Comparison of ENCODE assay signal across 10 mouse cellular contexts in the genomic region with DNA sequence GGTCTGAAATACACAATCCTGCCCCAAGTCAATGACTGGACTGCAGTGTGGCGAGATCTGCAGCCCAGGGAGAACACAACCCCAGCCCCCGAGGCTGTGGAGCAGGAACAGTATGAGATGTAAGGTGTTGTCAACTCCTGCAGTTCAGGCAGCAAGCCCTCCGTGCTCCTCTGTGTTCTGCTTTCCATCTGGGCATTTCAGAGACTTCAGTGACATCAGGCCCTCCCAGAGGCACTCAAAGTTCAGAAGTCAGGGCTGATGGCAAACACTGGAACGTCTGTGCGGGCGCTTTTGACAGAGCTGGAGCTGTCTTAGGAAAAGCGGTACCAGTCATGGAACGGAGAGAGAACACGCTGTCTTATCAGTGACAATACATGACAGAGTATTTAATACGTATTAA. TPM values are rescaled to one million over a fixed set of nuclear protein-coding genes. Genes with fewer than 3 reads are reported as not detected.
DNase-seq lines count a peak whose midpoint lies in the region; ATAC-seq and TF ChIP-seq lines count a peak whose summit lies in the region.
"Had no signal": no experiment of that assay in that cellular context is flagged by ENCODE, and none has a peak within 500 bp of the region (broad histone marks: within the 10 kb centered on the region; RNA-seq: fewer than 3 reads in every experiment).

No protein-coding gene starts in this region.

- intact Hi-C loops in left cerebral cortex, adult 2 months (cut with DNase I), result loop anchor here (5.0 to 10.0 kb wide), 2 partner anchors 189 to 329 kb away; no protein-coding TSS in a partner anchor

- H3K9ac ChIP-seq in forebrain, embryonic 11.5 days (ENCODE audit: low read length), result no peak overlapping the region
- H3K9ac ChIP-seq in liver, embryonic 11.5 days (ENCODE audit: low read depth, low read length), result no peak overlapping the region
- 0 out of 2 replicates have a peak overlapping the region, but pooled peaks have one; percentile 6 for H3K9ac ChIP-seq in neural tube, embryonic 12.5 days

- TF ChIP-seq POLR2A in kidney, adult 2 months (IDR thresholded peaks at IDR 0.05; ENCODE audit: low read depth, low read length), result no peak

- DNase-seq in kidney, adult 2 months, result peak; percentile 33
- DNase-seq in kidney, postnatal 10 days, result no peak
- no peak for DNase-seq in forebrain, embryonic 11.5 days (ENCODE audit: low spot score)
- DNase-seq in liver, embryonic 11.5 days (ENCODE audit: low spot score), result no peak
- no peak for DNase-seq in left cerebral cortex, adult 2 months (ENCODE audit: extremely low spot score in 1 of 2, low spot score in 2 of 2)
- DNase-seq in adrenal gland, adult (ENCODE audit: inconsistent age in 2 of 2, low spot score in 1 of 2), result no peak
- DNase-seq in adipocyte (ENCODE audit: low spot score), result no peak
- DNase-seq: cerebellum, adult 9-11 months had no signal

- no peak for TF ChIP-seq CTCF in kidney, adult 2 months (conservative IDR thresholded peaks at IDR 0.05; ENCODE audit: insufficient read depth, insufficient read length, low read depth, low read length)
- TF ChIP-seq CTCF in left cerebral cortex, adult 2 months (IDR thresholded peaks at IDR 0.05), result no peak

- WGBS in kidney, adult 2 months, result 69% methylated on average over 10 of the region's 10 CpGs
- WGBS in forebrain, embryonic 11.5 days, result 58% methylated on average over 10 of the region's 10 CpGs
- 47% methylated on average over 10 of the region's 10 CpGs for WGBS in liver, embryonic 11.5 days
- 43% methylated on average over 10 of the region's 10 CpGs for WGBS in neural tube, embryonic 12.5 days

- H3K4me2 ChIP-seq in forebrain, embryonic 11.5 days (ENCODE audit: low read depth, low read length, severe bottlenecking), result 0 out of 2 replicates have a peak overlapping the region, but pooled peaks have one; percentile 15
- H3K4me2 ChIP-seq in liver, embryonic 11.5 days, result no peak overlapping the region
- H3K4me2 ChIP-seq in neural tube, embryonic 12.5 days (replicated peaks), result peak overlapping the region; percentile 86

- no peaks in the 10 kb centered on the region for H3K27me3 ChIP-seq in kidney, adult 2 months (replicated peaks; ENCODE audit: control insufficient read depth, insufficient read depth, low read length)
- peaks cover 3% of the 10 kb centered on the region; the same call in 1 of the 2 replicates for H3K27me3 ChIP-seq in forebrain, embryonic 11.5 days (ENCODE audit: control insufficient read depth, insufficient read depth, low read length)
- H3K27me3 ChIP-seq in liver, embryonic 11.5 days (replicated peaks; ENCODE audit: control insufficient read depth, insufficient read depth, low read length), result peaks cover 23% of the 10 kb centered on the region
- H3K27me3 ChIP-seq in neural tube, embryonic 12.5 days (replicated peaks), result no peaks in the 10 kb centered on the region

- no peak for ATAC-seq in forebrain, embryonic 11.5 days (replicated peaks; ENCODE audit: low FRiP score)
- no peak for ATAC-seq in liver, embryonic 11.5 days (replicated peaks; ENCODE audit: low FRiP score)
- no peak for ATAC-seq in neural tube, embryonic 12.5 days (ENCODE audit: low FRiP score, low read depth)

- peaks cover 9% of the 10 kb centered on the region; the same call in 1 of the 2 replicates for H3K4me1 ChIP-seq in kidney, adult 2 months (ENCODE audit: control insufficient read depth, insufficient read depth, low read length)
- H3K4me1 ChIP-seq in forebrain, embryonic 11.5 days (replicated peaks; ENCODE audit: control insufficient read depth, insufficient read depth, low read length), result peaks cover 29% of the 10 kb centered on the region
- H3K4me1 ChIP-seq in liver, embryonic 11.5 days (replicated peaks; ENCODE audit: control insufficient read depth, insufficient read depth, low read length), result peaks cover 35% of the 10 kb centered on the region
- H3K4me1 ChIP-seq in neural tube, embryonic 12.5 days, result peaks cover 63% of the 10 kb centered on the region

- no peaks in the 10 kb centered on the region for H3K9me3 ChIP-seq in forebrain, embryonic 11.5 days (ENCODE audit: control insufficient read depth, low read length)
- H3K9me3 ChIP-seq in liver, embryonic 11.5 days (ENCODE audit: control insufficient read depth, low read length), result no peaks in the 10 kb centered on the region
- no peaks in the 10 kb centered on the region for H3K9me3 ChIP-seq in neural tube, embryonic 12.5 days

- no peaks in the 10 kb centered on the region for H3K36me3 ChIP-seq in kidney, adult 2 months (ENCODE audit: control insufficient read depth, insufficient read depth, low read length)
- no peaks in the 10 kb centered on the region for H3K36me3 ChIP-seq in forebrain, embryonic 11.5 days (ENCODE audit: control insufficient read depth, insufficient read depth, low read length)
- H3K36me3 ChIP-seq in liver, embryonic 11.5 days (ENCODE audit: control insufficient read depth, insufficient read depth, low read length), result no peaks in the 10 kb centered on the region
- peaks cover 8% of the 10 kb centered on the region; the same call in 1 of the 2 replicates for H3K36me3 ChIP-seq in neural tube, embryonic 12.5 days

- H3K27ac ChIP-seq in kidney, adult 2 months (ENCODE audit: insufficient read depth, low read depth, low read length), result no peak overlapping the region
- no peak overlapping the region for H3K27ac ChIP-seq in forebrain, embryonic 11.5 days (ENCODE audit: low read depth, low read length)
- peak overlapping the region; percentile 55; the same call in 1 of the 2 replicates for H3K27ac ChIP-seq in liver, embryonic 11.5 days (ENCODE audit: low read depth, low read length)
- peak overlapping the region; percentile 23 for H3K27ac ChIP-seq in neural tube, embryonic 12.5 days
- no peak overlapping the region; the same call in 1 of the 2 replicates for H3K27ac ChIP-seq in left cerebral cortex, adult 2 months

- H3K4me3 ChIP-seq in kidney, adult 2 months (ENCODE audit: insufficient read depth, low read depth, low read length), result no peak overlapping the region
- no peak overlapping the region for H3K4me3 ChIP-seq in forebrain, embryonic 11.5 days (ENCODE audit: low read depth, low read length)
- no peak overlapping the region for H3K4me3 ChIP-seq in liver, embryonic 11.5 days (ENCODE audit: low read depth, low read length)
- H3K4me3 ChIP-seq in neural tube, embryonic 12.5 days, result no peak overlapping the region
- no peak overlapping the region for H3K4me3 ChIP-seq in left cerebral cortex, adult 2 months

RNA-seq across cellular contexts. Expression of a gene that starts 4.9 kb away (rescaled TPM):
- 1.9 and 2.5 TPM in 2 replicates for polyA plus RNA-seq in kidney, adult 2 months (2012; rRNA removed)
- polyA plus RNA-seq in forebrain, embryonic 11.5 days (2014; fragmentation: Nextera tagmentation; extraction: Ambion mirVana), result 16.2 and 17.3 TPM in 2 replicates
- polyA plus RNA-seq in liver, embryonic 11.5 days (2014; fragmentation: Nextera tagmentation; extraction: Ambion mirVana), result 3.7 and 4.8 TPM in 2 replicates
- 35.8 and 37.3 TPM in 2 replicates for polyA plus RNA-seq in neural tube, embryonic 12.5 days (2016; fragmentation: Nextera tagmentation; extraction: Ambion mirVana)
- total RNA-seq in left cerebral cortex, adult 2 months (2021), result 10 to 100 TPM; 20.8 to 25.8 TPM
- total RNA-seq: CH12.LX had no signal

Comparison
In these comparisons a context has a peak if more than half of its experiments do, and no peak if none do; other contexts are left out.
1. H3K27ac ChIP-seq: peak in liver, embryonic 11.5 days (single experiment) and neural tube, embryonic 12.5 days (single experiment); none in kidney, adult 2 months (single experiment), forebrain, embryonic 11.5 days (single experiment) and left cerebral cortex, adult 2 months (single experiment).